24 mouse cellular contexts compared by ENCODE assay signal in genomic region chr15:102010569-102011245, GRCm38 (mm10). TPM values are rescaled to one million over a fixed set of nuclear protein-coding genes. Genes with fewer than 3 reads are reported as not detected.
DNase-seq lines count a peak whose midpoint lies in the region; ATAC-seq and TF ChIP-seq lines count a peak whose summit lies in the region.
"Had no signal": no experiment of that assay in that cellular context is flagged by ENCODE, and none has a peak within 500 bp of the region (broad histone marks: within the 10 kb centered on the region; RNA-seq: fewer than 3 reads in every experiment).

No protein-coding gene starts in this region.

- DNase-seq in frontal cortex, postnatal 25 days (ENCODE audit: low spot score in 2 of 2) = no peak
- DNase-seq in lung, postnatal 0 days (ENCODE audit: low spot score) = peak; percentile 61
- DNase-seq in lung, postnatal 36 days = no peak
- peak; percentile 92 for DNase-seq in NIH3T3 (ENCODE audit: low read depth)
- no peak for DNase-seq in right cerebral cortex, postnatal 10 days (ENCODE audit: low spot score in 2 of 2)
- DNase-seq: adrenal gland, adult 8-10 months; B cell, adult 2 months; cerebellum, adult 9-11 months; retina, postnatal 1 day; thymus, adult 18-20 months had no signal

- H3K4me1 ChIP-seq in lung, postnatal 0 days (ENCODE audit: insufficient read depth, low read depth, low read length) = peaks cover 11% of the 10 kb centered on the region; the same call in 1 of the 2 replicates
- peaks cover 41% of the 10 kb centered on the region for H3K4me1 ChIP-seq in stomach, embryonic 15.5 days
- H3K4me1 ChIP-seq in forebrain, embryonic 15.5 days = peaks cover 7% of the 10 kb centered on the region; the same call in 1 of the 2 replicates

- H3K4me3 ChIP-seq in lung, postnatal 0 days (ENCODE audit: low read depth, low read length) = no peak overlapping the region
- H3K4me3 ChIP-seq in stomach, embryonic 15.5 days (replicated peaks) = no peak overlapping the region
- H3K4me3 ChIP-seq in forebrain, embryonic 15.5 days = no peak overlapping the region
- H3K4me3 ChIP-seq: erythroblast, embryonic 14.5 days; hindbrain, embryonic 13.5 days; layer of hippocampus, adult 2 months; limb, embryonic 12.5 days had no signal

- 57% methylated on average over 3 of the region's 3 CpGs for WGBS in lung, postnatal 0 days
- 42% methylated on average over 3 of the region's 3 CpGs for WGBS in stomach, embryonic 15.5 days
- 80% methylated on average over 3 of the region's 3 CpGs for WGBS in forebrain, embryonic 15.5 days

- H3K27ac ChIP-seq in lung, postnatal 0 days (ENCODE audit: low read length) = no peak overlapping the region
- H3K27ac ChIP-seq in stomach, embryonic 15.5 days = 0 out of 2 replicates have a peak overlapping the region, but pooled peaks have one; percentile 40
- no peak overlapping the region for H3K27ac ChIP-seq in forebrain, embryonic 15.5 days (replicated peaks)
- H3K27ac ChIP-seq: hindbrain, embryonic 13.5 days; kidney, postnatal 0 days; layer of hippocampus, adult 2 months; limb, embryonic 12.5 days had no signal

- H3K4me2 ChIP-seq in lung, postnatal 0 days (replicated peaks; ENCODE audit: low read depth, low read length) = no peak overlapping the region
- no peak overlapping the region for H3K4me2 ChIP-seq in stomach, embryonic 15.5 days
- no peak overlapping the region for H3K4me2 ChIP-seq in forebrain, embryonic 15.5 days (replicated peaks)
- H3K4me2 ChIP-seq: hindbrain, embryonic 13.5 days; limb, embryonic 12.5 days had no signal

- no peaks in the 10 kb centered on the region for H3K27me3 ChIP-seq in lung, postnatal 0 days (replicated peaks; ENCODE audit: insufficient read depth, low read length)
- no peaks in the 10 kb centered on the region for H3K27me3 ChIP-seq in stomach, embryonic 15.5 days (replicated peaks)
- H3K27me3 ChIP-seq in forebrain, embryonic 15.5 days = peaks cover 8% of the 10 kb centered on the region; the same call in 1 of the 2 replicates

- 0 out of 2 replicates have a peak, but pooled peaks have one; percentile 31 for ATAC-seq in frontal cortex, adult (ENCODE audit: low TSS enrichment)
- ATAC-seq in lung, postnatal 0 days = peak; percentile 32; the same call in 1 of the 2 replicates
- ATAC-seq in stomach, embryonic 15.5 days (ENCODE audit: insufficient read depth, low FRiP score, low read depth) = no peak
- ATAC-seq in forebrain, embryonic 15.5 days (replicated peaks) = no peak
- ATAC-seq: forebrain, embryonic 16.5 days; intestine, postnatal 0 days had no signal

- H3K9ac ChIP-seq in lung, postnatal 0 days (replicated peaks; ENCODE audit: low read depth) = no peak overlapping the region
- H3K9ac ChIP-seq in stomach, embryonic 15.5 days = no peak overlapping the region
- no peak overlapping the region for H3K9ac ChIP-seq in forebrain, embryonic 15.5 days (replicated peaks)
- H3K9ac ChIP-seq: hindbrain, embryonic 13.5 days; limb, embryonic 12.5 days had no signal

- TF ChIP-seq CTCF in lung, postnatal 0 days (IDR thresholded peaks at IDR 0.05) = no peak

- H3K9me3 ChIP-seq in lung, postnatal 0 days (ENCODE audit: low read length) = no peaks in the 10 kb centered on the region
- H3K9me3 ChIP-seq in stomach, embryonic 15.5 days = no peaks in the 10 kb centered on the region
- no peaks in the 10 kb centered on the region for H3K9me3 ChIP-seq in forebrain, embryonic 15.5 days
- H3K9me3 ChIP-seq: hindbrain, embryonic 13.5 days; limb, embryonic 12.5 days had no signal

- peak; percentile 17; the same call in 1 of the 2 replicates for TF ChIP-seq EP300 in lung, postnatal 0 days (IDR thresholded peaks at IDR 0.05)

- no peaks in the 10 kb centered on the region for H3K36me3 ChIP-seq in lung, postnatal 0 days (ENCODE audit: insufficient read depth, low read length)
- no peaks in the 10 kb centered on the region for H3K36me3 ChIP-seq in stomach, embryonic 15.5 days
- no peaks in the 10 kb centered on the region for H3K36me3 ChIP-seq in forebrain, embryonic 15.5 days
- H3K36me3 ChIP-seq: hindbrain, embryonic 13.5 days; limb, embryonic 12.5 days had no signal

RNA-seq across cellular contexts. Expression of gene Krt8, which starts 6.4 kb away (rescaled TPM):
- polyA plus RNA-seq in lung, postnatal 0 days (2015; fragmentation: Nextera tagmentation; extraction: Ambion mirVana) = 353 and 389 TPM in 2 replicates
- polyA plus RNA-seq in stomach, embryonic 15.5 days (2015; fragmentation: Nextera tagmentation; extraction: Ambion mirVana) = 916 and 929 TPM in 2 replicates
- 1.9 and 3.9 TPM in 2 replicates for polyA plus RNA-seq in forebrain, embryonic 15.5 days (2015; fragmentation: Nextera tagmentation; extraction: Ambion mirVana)

RNA-seq across cellular contexts. Expression of gene Krt18, which starts 17.3 kb away (rescaled TPM):
- polyA plus RNA-seq in lung, postnatal 0 days (2015; fragmentation: Nextera tagmentation; extraction: Ambion mirVana) = 235 and 248 TPM in 2 replicates
- polyA plus RNA-seq in stomach, embryonic 15.5 days (2015; fragmentation: Nextera tagmentation; extraction: Ambion mirVana) = 448 and 512 TPM in 2 replicates
- 3.5 and 7.6 TPM in 2 replicates for polyA plus RNA-seq in forebrain, embryonic 15.5 days (2015; fragmentation: Nextera tagmentation; extraction: Ambion mirVana)

RNA-seq across cellular contexts. Expression of gene Krt78, which starts 56.6 kb away (rescaled TPM):
- polyA plus RNA-seq in lung, postnatal 0 days (2015; fragmentation: Nextera tagmentation; extraction: Ambion mirVana) = 0.08 and 0.20 TPM in 2 replicates
- 2.3 and 5.7 TPM in 2 replicates for polyA plus RNA-seq in stomach, embryonic 15.5 days (2015; fragmentation: Nextera tagmentation; extraction: Ambion mirVana)
- polyA plus RNA-seq in forebrain, embryonic 15.5 days (2015; fragmentation: Nextera tagmentation; extraction: Ambion mirVana) = not detected in 2 replicates
- polyA plus RNA-seq: forebrain, embryonic 16.5 days; heart, embryonic 16.5 days; hindbrain, embryonic 13.5 days; limb, embryonic 12.5 days; liver, embryonic 16.5 days; midbrain, postnatal 0 days; neural tube, embryonic 14.5 days had no signal

Comparison
In these comparisons a context has a peak if more than half of its experiments do, and no peak if none do; other contexts are left out.
1. DNase-seq: peak in lung, postnatal 0 days (single experiment) and NIH3T3 (single experiment); none in frontal cortex, postnatal 25 days (0 of 2), lung, postnatal 36 days (single experiment) and right cerebral cortex, postnatal 10 days (0 of 2).
2. ATAC-seq: peak in frontal cortex, adult (single experiment) and lung, postnatal 0 days (single experiment); none in stomach, embryonic 15.5 days (single experiment) and forebrain, embryonic 15.5 days (single experiment).
3. RNA of gene Krt8, which starts 6.4 kb away (polyA plus RNA-seq): 916 to 929 TPM in stomach, embryonic 15.5 days and 353 to 389 TPM in lung, postnatal 0 days; 1.9 to 3.9 TPM in forebrain, embryonic 15.5 days; every median in the first group is over 10 times any median in the second.
4. RNA of gene Krt18, which starts 17.3 kb away (polyA plus RNA-seq): 448 to 512 TPM in stomach, embryonic 15.5 days and 235 to 248 TPM in lung, postnatal 0 days; 3.5 to 7.6 TPM in forebrain, embryonic 15.5 days; every median in the first group is over 10 times any median in the second.